ENCODE assay signal across 13 mouse cellular contexts in genomic region chr5:36317641-36318368, GRCm38 (mm10).
DNase-seq lines count a peak whose midpoint lies in the region; ATAC-seq and TF ChIP-seq lines count a peak whose summit lies in the region.
"Had no signal": no experiment of that assay in that cellular context is flagged by ENCODE, and none has a peak within 500 bp of the region (broad histone marks: within the 10 kb centered on the region; RNA-seq: fewer than 3 reads in every experiment).

No protein-coding gene starts in this region.

- H3K9me3 ChIP-seq in heart, postnatal 0 days (replicated peaks; ENCODE audit: control insufficient read depth, low read length), result no peaks in the 10 kb centered on the region
- no peaks in the 10 kb centered on the region for H3K9me3 ChIP-seq in lung, embryonic 14.5 days (ENCODE audit: low read depth, low read length)
- no peaks in the 10 kb centered on the region for H3K9me3 ChIP-seq in CH12.LX (replicated peaks; ENCODE audit: low read length)
- H3K9me3 ChIP-seq in heart, embryonic 10.5 days, result no peaks in the 10 kb centered on the region
- H3K9me3 ChIP-seq: limb, embryonic 13.5 days had no signal

- in situ Hi-C loops in CH12.LX (cut with MboI; ENCODE audit: low pct_ligation_motif_present, low pct_unique_long_range_greater_than_20kb, low sequenced_read_pairs), result no loop called here

- TF ChIP-seq EP300 in heart, postnatal 0 days (IDR thresholded peaks at IDR 0.05; ENCODE audit: low read depth), result no peak
- no peak for TF ChIP-seq EP300 in CH12.LX (IDR thresholded peaks at IDR 0.05; ENCODE audit: low read length)

- no peaks in the 10 kb centered on the region for H3K27me3 ChIP-seq in heart, postnatal 0 days (ENCODE audit: control insufficient read depth, insufficient read depth, low read length)
- no peaks in the 10 kb centered on the region for H3K27me3 ChIP-seq in lung, embryonic 14.5 days (ENCODE audit: insufficient read depth, low read length)
- H3K27me3 ChIP-seq in CH12.LX (replicated peaks), result peaks cover 73% of the 10 kb centered on the region
- peaks cover 41% of the 10 kb centered on the region for H3K27me3 ChIP-seq in heart, embryonic 10.5 days (ENCODE audit: insufficient read depth, poor library complexity, severe bottlenecking)
- H3K27me3 ChIP-seq: limb, embryonic 13.5 days had no signal

- peak; percentile 42 for TF ChIP-seq RAD21 in CH12.LX (IDR thresholded peaks at IDR 0.05; ENCODE audit: low read depth, low read length)

- no peak for ATAC-seq in heart, postnatal 0 days (ENCODE audit: insufficient read depth, low read depth)
- ATAC-seq in lung, embryonic 14.5 days (ENCODE audit: insufficient read depth), result no peak
- ATAC-seq in neutrophil, adult 5-6 weeks (ENCODE audit: extremely low read depth, insufficient number of reproducible peaks, low FRiP score, poor library complexity, severe bottlenecking), result peak; percentile 42; the same call in 1 of the 2 replicates

- H3K4me3 ChIP-seq in heart, postnatal 0 days (ENCODE audit: low read depth, low read length), result no peak overlapping the region
- H3K4me3 ChIP-seq in lung, embryonic 14.5 days (ENCODE audit: low read depth, low read length), result no peak overlapping the region
- no peak overlapping the region for H3K4me3 ChIP-seq in CH12.LX (replicated peaks in 1 of 3; ENCODE audit: low read depth in 2 of 3, low read length in 2 of 3, poor library complexity in 1 of 3)
- no peak overlapping the region for H3K4me3 ChIP-seq in heart, embryonic 10.5 days
- H3K4me3 ChIP-seq: limb, embryonic 13.5 days had no signal

- no peak for TF ChIP-seq POLR2A in CH12.LX (IDR thresholded peaks at IDR 0.05; ENCODE audit: low read depth, low read length)

- no peak overlapping the region for H3K4me2 ChIP-seq in heart, postnatal 0 days (ENCODE audit: low read depth, low read length)
- H3K4me2 ChIP-seq in lung, embryonic 14.5 days, result no peak overlapping the region
- H3K4me2 ChIP-seq in CH12.LX (ENCODE audit: insufficient read depth, low read depth, poor library complexity, severe bottlenecking), result no peak overlapping the region
- H3K4me2 ChIP-seq: limb, embryonic 13.5 days had no signal

- H3K79me2 ChIP-seq in CH12.LX (replicated peaks; ENCODE audit: control insufficient read depth, extremely low read depth, insufficient read depth, poor library complexity, severe bottlenecking), result no peaks in the 10 kb centered on the region

- H3K27ac ChIP-seq in heart, postnatal 0 days (ENCODE audit: low read depth), result no peak overlapping the region
- H3K27ac ChIP-seq in lung, embryonic 14.5 days (ENCODE audit: low read depth), result no peak overlapping the region
- no peak overlapping the region for H3K27ac ChIP-seq in CH12.LX (ENCODE audit: insufficient read depth, low read depth)
- no peak overlapping the region for H3K27ac ChIP-seq in heart, embryonic 10.5 days
- H3K27ac ChIP-seq: limb, embryonic 13.5 days; macrophage had no signal

- DNase-seq in heart, postnatal 0 days (ENCODE audit: low spot score), result no peak
- DNase-seq in heart, postnatal 36 days, result no peak
- DNase-seq in lung, embryonic 14.5 days, result no peak
- DNase-seq in lung, postnatal 25 days (ENCODE audit: low spot score), result no peak
- DNase-seq in CH12.LX (ENCODE audit: extremely low read depth), result peak; percentile 30
- no peak for DNase-seq in ovary, postnatal 10 days (ENCODE audit: low spot score)
- no peak for DNase-seq in heart, embryonic 10.5 days (ENCODE audit: low spot score)
- DNase-seq: cerebellum, postnatal 14 days; kidney, adult 11 months; right cerebral cortex, adult 18-20 months had no signal

- intact Hi-C loops in heart, postnatal 36 days (cut with DNase I), result no loop called here

- H3K4me1 ChIP-seq in heart, postnatal 0 days (ENCODE audit: control insufficient read depth, insufficient read depth), result peaks cover 17% of the 10 kb centered on the region
- peaks cover 29% of the 10 kb centered on the region for H3K4me1 ChIP-seq in lung, embryonic 14.5 days (ENCODE audit: insufficient read depth)
- peaks cover 6 to 17% of the 10 kb centered on the region in 2 experiments for H3K4me1 ChIP-seq in CH12.LX (ENCODE audit: control insufficient read depth in 1 of 2, insufficient read depth in 2 of 2)
- H3K4me1 ChIP-seq in heart, embryonic 10.5 days, result peaks cover 49% of the 10 kb centered on the region

- H3K36me3 ChIP-seq in heart, postnatal 0 days (replicated peaks; ENCODE audit: control insufficient read depth, insufficient read depth, low read length), result no peaks in the 10 kb centered on the region
- no peaks in the 10 kb centered on the region for H3K36me3 ChIP-seq in lung, embryonic 14.5 days (ENCODE audit: insufficient read depth)
- H3K36me3 ChIP-seq in CH12.LX (replicated peaks in 1 of 2; ENCODE audit: control insufficient read depth in 1 of 2, insufficient read depth in 1 of 2, low read length in 1 of 2), result no peaks in the 10 kb centered on the region
- H3K36me3 ChIP-seq in heart, embryonic 10.5 days, result no peaks in the 10 kb centered on the region
- H3K36me3 ChIP-seq: limb, embryonic 13.5 days had no signal

- WGBS in heart, postnatal 0 days, result 71% methylated on average over 6 of the region's 6 CpGs
- 42% methylated on average over 6 of the region's 6 CpGs for WGBS in lung, embryonic 14.5 days
- 70% methylated on average over 6 of the region's 6 CpGs for WGBS in heart, embryonic 10.5 days

- no peak overlapping the region for H3K9ac ChIP-seq in heart, postnatal 0 days (replicated peaks; ENCODE audit: low read depth, low read length)
- no peak overlapping the region for H3K9ac ChIP-seq in lung, embryonic 14.5 days
- no peak overlapping the region for H3K9ac ChIP-seq in CH12.LX (ENCODE audit: insufficient read depth, low read depth)
- H3K9ac ChIP-seq: limb, embryonic 13.5 days had no signal

- TF ChIP-seq CTCF in heart, postnatal 0 days (IDR thresholded peaks at IDR 0.05; ENCODE audit: low read depth), result peak; percentile 33; the same call in 1 of the 2 replicates
- peak; percentile 59 for TF ChIP-seq CTCF in lung, embryonic 14.5 days (IDR thresholded peaks at IDR 0.05; ENCODE audit: low read depth)
- TF ChIP-seq CTCF in CH12.LX (conservative IDR thresholded peaks at IDR 0.05 in 1 of 2, IDR thresholded peaks at IDR 0.05 in 1 of 2; ENCODE audit: low read depth in 2 of 2, low read length in 2 of 2), result peak; percentile 39 to 68; a peak in 2 of 4 replicates

- dilution Hi-C loops in CH12.LX (cut with MboI; ENCODE audit: extremely low pct_ligation_motif_present, extremely low pct_unique_long_range_greater_than_20kb, low sequenced_read_pairs), result no loop called here

TF ChIP-seq in CH12.LX, 34 proteins besides CTCF, POLR2A, EP300 and RAD21:
- TF ChIP-seq SMC3 (IDR thresholded peaks at IDR 0.05; ENCODE audit: low read depth, low read length) (peak; percentile 62), JUND (conservative IDR thresholded peaks at IDR 0.05; ENCODE audit: low read depth, low read length) (no peak)
